Mouse (Mus musculus): ENCODE data around the gene Igsf21. TPM values are rescaled to one million over a fixed set of nuclear protein-coding genes. Genes with fewer than 3 reads are reported as not detected.

Gene Igsf21
- polyA plus RNA-seq, 1 experiment: not detected

DNA sequence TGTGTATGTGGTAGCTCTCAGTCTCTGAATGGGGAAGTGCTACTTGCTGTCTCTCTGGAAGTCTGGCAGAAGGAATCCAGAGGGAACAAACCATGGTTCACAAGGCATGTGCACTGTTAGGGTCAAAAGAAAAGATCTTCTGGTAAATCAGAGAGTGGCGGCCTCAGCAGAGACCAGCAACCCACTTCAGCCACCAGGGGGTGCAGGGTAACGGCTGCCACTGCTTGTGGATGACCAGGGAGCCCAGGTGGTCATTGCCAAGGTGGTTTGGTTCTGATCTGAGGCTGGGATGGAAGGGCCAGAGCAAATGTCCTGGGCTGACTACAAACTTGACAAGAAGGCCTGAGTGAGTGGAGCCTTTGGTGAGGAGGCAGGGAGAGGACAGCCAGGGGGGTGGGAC lies 150.3 kb downstream of the Igsf21 start:
- Histone ChIP-seq H3K4me2 (ENCODE audit: low read depth) (no peak overlapping the region), H3K27me3 (ENCODE audit: control insufficient read depth, insufficient read depth, insufficient read length) (no peaks in the 10 kb centered on the region), H3K4me3 (no peak overlapping the region), H3K36me3 (ENCODE audit: control insufficient read depth, insufficient read depth) (no peaks in the 10 kb centered on the region), H3K79me2 (ENCODE audit: control insufficient read depth, insufficient read depth) (no peaks in the 10 kb centered on the region), H3ac (ENCODE audit: control insufficient read depth, insufficient read length) (no peak overlapping the region)
- TF ChIP-seq POLR2AphosphoS2 (IDR thresholded peaks at IDR 0.05; ENCODE audit: insufficient read length, low read depth): no peak
- no peak for TF ChIP-seq REST (IDR thresholded peaks at IDR 0.05; ENCODE audit: insufficient read depth, insufficient read length)
- TF ChIP-seq E2F4 (IDR thresholded peaks at IDR 0.05; ENCODE audit: insufficient read depth): no peak
- no peak for TF ChIP-seq TCF3 (IDR thresholded peaks at IDR 0.05; ENCODE audit: insufficient read length, low read depth)
- no peak for TF ChIP-seq POLR2A (IDR thresholded peaks at IDR 0.05; ENCODE audit: insufficient read length, low read depth)
- no peak for TF ChIP-seq TCF12 (IDR thresholded peaks at IDR 0.05; ENCODE audit: insufficient read depth, poor library complexity, severe bottlenecking)
- TF ChIP-seq MAX (IDR thresholded peaks at IDR 0.05; ENCODE audit: low read depth): no peak
- no peak for TF ChIP-seq USF1 (IDR thresholded peaks at IDR 0.05; ENCODE audit: low read depth)
- no peak for TF ChIP-seq MYOD1 (IDR thresholded peaks at IDR 0.05; ENCODE audit: control insufficient read depth in 1 of 3, insufficient read length in 2 of 3, low read depth in 2 of 3)
- no peak for TF ChIP-seq CEBPB (IDR thresholded peaks at IDR 0.05; ENCODE audit: insufficient read depth, poor library complexity, severe bottlenecking)
- no peak for TF ChIP-seq SRF (IDR thresholded peaks at IDR 0.05; ENCODE audit: control insufficient read depth, insufficient read length, low read depth)
- no peak for TF ChIP-seq MYOG (IDR thresholded peaks at IDR 0.05; ENCODE audit: control insufficient read depth in 1 of 3, insufficient read depth in 1 of 3, insufficient read length in 2 of 3, low read depth in 2 of 3)

DNA sequence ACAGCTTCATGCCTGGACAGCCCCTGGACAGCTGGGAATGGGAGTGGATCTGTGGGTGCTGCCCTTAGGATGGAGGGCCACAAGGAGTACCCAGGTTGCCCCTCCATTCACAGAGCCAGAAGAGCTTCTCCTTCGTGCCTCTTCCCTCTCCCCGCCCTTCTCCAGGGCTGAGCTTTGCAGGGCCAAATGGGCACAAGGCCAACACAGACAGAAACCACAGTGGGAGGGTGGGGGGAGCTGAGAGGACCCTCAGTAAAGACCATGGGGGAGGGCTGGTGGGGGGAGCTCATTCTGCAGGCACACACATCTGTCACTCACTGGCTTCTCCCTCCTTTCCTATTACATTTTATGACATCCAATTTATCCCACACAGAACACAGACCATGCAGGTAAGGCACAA lies 151.7 kb downstream of the Igsf21 start:
- no peak for TF ChIP-seq POLR2AphosphoS2 (IDR thresholded peaks at IDR 0.05; ENCODE audit: insufficient read length, low read depth)
- TF ChIP-seq E2F4 (IDR thresholded peaks at IDR 0.05; ENCODE audit: insufficient read depth): no peak
- no peak for TF ChIP-seq MYOD1 (IDR thresholded peaks at IDR 0.05; ENCODE audit: control insufficient read depth in 1 of 3, insufficient read length in 2 of 3, low read depth in 2 of 3)
- TF ChIP-seq MAX (IDR thresholded peaks at IDR 0.05; ENCODE audit: low read depth): no peak
- TF ChIP-seq POLR2A (IDR thresholded peaks at IDR 0.05; ENCODE audit: insufficient read length, low read depth): no peak
- no peak for TF ChIP-seq MYOG (IDR thresholded peaks at IDR 0.05; ENCODE audit: control insufficient read depth in 1 of 3, insufficient read depth in 1 of 3, insufficient read length in 2 of 3, low read depth in 2 of 3)
- TF ChIP-seq SRF (IDR thresholded peaks at IDR 0.05; ENCODE audit: control insufficient read depth, insufficient read length, low read depth): no peak
- TF ChIP-seq TCF3 (IDR thresholded peaks at IDR 0.05; ENCODE audit: insufficient read length, low read depth): no peak
- no peak for TF ChIP-seq REST (IDR thresholded peaks at IDR 0.05; ENCODE audit: insufficient read depth, insufficient read length)
- no peak for TF ChIP-seq TCF12 (IDR thresholded peaks at IDR 0.05; ENCODE audit: insufficient read depth, poor library complexity, severe bottlenecking)
- no peak for TF ChIP-seq USF1 (IDR thresholded peaks at IDR 0.05; ENCODE audit: low read depth)
- TF ChIP-seq CEBPB (IDR thresholded peaks at IDR 0.05; ENCODE audit: insufficient read depth, poor library complexity, severe bottlenecking): no peak
- H3K79me2 ChIP-seq (ENCODE audit: control insufficient read depth, insufficient read depth): no peaks in the 10 kb centered on the region
- H3K36me3 ChIP-seq (ENCODE audit: control insufficient read depth, insufficient read depth): no peaks in the 10 kb centered on the region
- H3K27me3 ChIP-seq (ENCODE audit: control insufficient read depth, insufficient read depth, insufficient read length): no peaks in the 10 kb centered on the region
- no peak overlapping the region for H3K4me3 ChIP-seq
- H3K4me2 ChIP-seq (ENCODE audit: low read depth): no peak overlapping the region
- no peak overlapping the region for H3ac ChIP-seq (ENCODE audit: control insufficient read depth, insufficient read length)

DNA sequence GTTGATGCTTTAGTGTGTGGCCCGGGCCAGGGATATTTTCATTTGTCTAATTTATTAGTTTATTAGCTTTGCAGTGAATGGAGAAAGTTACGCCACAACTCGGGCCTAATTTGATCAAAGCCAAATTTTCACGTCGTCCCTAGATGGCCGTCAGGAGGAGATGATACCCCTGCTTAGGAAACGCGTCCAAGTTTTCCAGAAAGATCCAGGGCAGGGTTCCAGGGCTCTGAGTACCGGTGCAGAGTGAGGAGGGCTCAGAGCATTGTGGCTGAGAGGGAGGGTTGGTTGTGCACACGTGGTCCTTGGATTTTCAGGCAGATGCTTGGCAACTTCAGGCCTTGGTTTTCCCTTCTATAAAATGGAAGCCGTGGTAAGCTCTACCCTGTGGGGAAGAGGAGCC lies 154.2 kb downstream of the Igsf21 start:
- Histone ChIP-seq H3K4me3 (no peak overlapping the region), H3K36me3 (ENCODE audit: control insufficient read depth, insufficient read depth) (no peaks in the 10 kb centered on the region), H3ac (ENCODE audit: control insufficient read depth, insufficient read length) (no peak overlapping the region), H3K4me2 (ENCODE audit: low read depth) (no peak overlapping the region), H3K27me3 (ENCODE audit: control insufficient read depth, insufficient read depth, insufficient read length) (no peaks in the 10 kb centered on the region), H3K79me2 (ENCODE audit: control insufficient read depth, insufficient read depth) (no peaks in the 10 kb centered on the region)
- TF ChIP-seq USF1 (IDR thresholded peaks at IDR 0.05; ENCODE audit: low read depth) (no peak), MAX (IDR thresholded peaks at IDR 0.05; ENCODE audit: low read depth) (no peak), CEBPB (IDR thresholded peaks at IDR 0.05; ENCODE audit: insufficient read depth, poor library complexity, severe bottlenecking) (no peak), MYOD1 (IDR thresholded peaks at IDR 0.05; ENCODE audit: control insufficient read depth in 1 of 3, insufficient read length in 2 of 3, low read depth in 2 of 3) (no peak), TCF3 (IDR thresholded peaks at IDR 0.05; ENCODE audit: insufficient read length, low read depth) (no peak), POLR2AphosphoS2 (IDR thresholded peaks at IDR 0.05; ENCODE audit: insufficient read length, low read depth) (no peak), E2F4 (IDR thresholded peaks at IDR 0.05; ENCODE audit: insufficient read depth) (no peak), SRF (IDR thresholded peaks at IDR 0.05; ENCODE audit: control insufficient read depth, insufficient read length, low read depth) (no peak), POLR2A (IDR thresholded peaks at IDR 0.05; ENCODE audit: insufficient read length, low read depth) (no peak), TCF12 (IDR thresholded peaks at IDR 0.05; ENCODE audit: insufficient read depth, poor library complexity, severe bottlenecking) (no peak)

DNA sequence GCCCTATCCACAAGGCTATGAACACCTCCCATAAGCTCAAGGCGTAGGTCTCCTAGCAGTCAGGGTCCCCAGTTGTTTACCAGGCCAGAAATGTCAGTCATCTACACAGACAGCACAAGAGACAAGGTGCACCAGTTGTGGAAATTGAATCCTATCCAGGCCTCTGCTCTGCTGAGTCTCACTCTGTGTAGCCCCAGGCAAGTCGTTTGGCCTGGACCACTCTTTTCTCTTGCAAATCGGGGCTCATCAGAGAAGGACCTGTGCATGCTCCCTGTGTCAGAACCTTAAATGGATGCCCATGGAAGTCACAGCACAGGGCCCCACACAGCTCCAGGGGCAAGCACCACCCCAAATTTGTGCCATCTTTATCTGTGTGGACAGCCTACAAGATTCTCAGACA lies 154.9 kb downstream of the Igsf21 start:
- Histone ChIP-seq H3ac (ENCODE audit: control insufficient read depth, insufficient read length) (no peak overlapping the region), H3K4me2 (ENCODE audit: low read depth) (no peak overlapping the region)
- no peak for TF ChIP-seq TCF12 (IDR thresholded peaks at IDR 0.05; ENCODE audit: insufficient read depth, poor library complexity, severe bottlenecking)

DNA sequence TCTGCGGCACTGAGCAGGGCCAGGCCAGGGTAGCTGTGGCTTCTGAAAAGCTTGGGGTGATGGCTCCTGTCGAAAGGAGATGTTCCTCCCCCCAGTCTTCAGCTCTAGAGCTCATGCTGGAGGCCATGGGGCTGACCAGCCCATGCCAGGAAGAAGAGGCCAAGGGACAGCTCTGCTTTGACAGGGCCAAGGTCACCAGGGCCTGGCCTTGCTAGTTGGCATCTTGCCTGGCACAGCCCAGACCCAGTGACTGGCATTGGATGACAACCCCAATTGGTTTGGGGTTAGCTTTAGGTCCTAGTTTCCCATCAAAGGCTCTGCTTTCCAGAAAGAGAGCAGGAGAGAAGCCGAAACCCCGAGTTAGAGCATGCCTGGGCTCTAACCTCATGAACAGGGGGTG lies 156.9 kb downstream of the Igsf21 start:
- no peak for TF ChIP-seq CEBPB (IDR thresholded peaks at IDR 0.05; ENCODE audit: insufficient read depth, poor library complexity, severe bottlenecking)
- no peak for TF ChIP-seq TCF3 (IDR thresholded peaks at IDR 0.05; ENCODE audit: insufficient read length, low read depth)
- no peak for TF ChIP-seq TCF12 (IDR thresholded peaks at IDR 0.05; ENCODE audit: insufficient read depth, poor library complexity, severe bottlenecking)
- TF ChIP-seq MYOD1 (IDR thresholded peaks at IDR 0.05; ENCODE audit: control insufficient read depth in 1 of 3, insufficient read length in 2 of 3, low read depth in 2 of 3): no peak
- TF ChIP-seq REST (IDR thresholded peaks at IDR 0.05; ENCODE audit: insufficient read depth, insufficient read length): no peak
- TF ChIP-seq POLR2AphosphoS2 (IDR thresholded peaks at IDR 0.05; ENCODE audit: insufficient read length, low read depth): no peak
- TF ChIP-seq E2F4 (IDR thresholded peaks at IDR 0.05; ENCODE audit: insufficient read depth): no peak
- TF ChIP-seq USF1 (IDR thresholded peaks at IDR 0.05; ENCODE audit: low read depth): no peak
- no peak overlapping the region for H3K4me2 ChIP-seq (ENCODE audit: low read depth)
- no peaks in the 10 kb centered on the region for H3K79me2 ChIP-seq (ENCODE audit: control insufficient read depth, insufficient read depth)
- no peak overlapping the region for H3K4me3 ChIP-seq
- H3K27me3 ChIP-seq (ENCODE audit: control insufficient read depth, insufficient read depth, insufficient read length): no peaks in the 10 kb centered on the region
- H3K36me3 ChIP-seq (ENCODE audit: control insufficient read depth, insufficient read depth): no peaks in the 10 kb centered on the region
- no peak overlapping the region for H3ac ChIP-seq (ENCODE audit: control insufficient read depth, insufficient read length)

More for the DNA sequence above, 154.9 kb downstream of the Igsf21 start:
- H3K4me3 ChIP-seq: no peak overlapping the region
- no peaks in the 10 kb centered on the region for H3K27me3 ChIP-seq (ENCODE audit: control insufficient read depth, insufficient read depth, insufficient read length)
- no peaks in the 10 kb centered on the region for H3K36me3 ChIP-seq (ENCODE audit: control insufficient read depth, insufficient read depth)
- H3K79me2 ChIP-seq (ENCODE audit: control insufficient read depth, insufficient read depth): no peaks in the 10 kb centered on the region

Data from myocyte (in vitro differentiated cells).